Mouse (Mus musculus) heart, postnatal 0 days (tissue): ENCODE measurements at regions not wholly inside any gene's neighbourhood (a gene's known extent, or its start where the extent isn't known, plus 50 kb on each side); places are given as distances from the start of the nearest gene placed in this dataset.

Experiments
- CTCF ChIP-seq: IDR thresholded peaks from 2 replicates; pipeline ENCODE4 v1.5.1; 2016; ENCODE audit warnings: antibody characterized with exemption, control low read depth, low read depth
- EP300 ChIP-seq: IDR thresholded peaks from 2 replicates; pipeline ENCODE4 v1.6.1; 2016; ENCODE audit warnings: antibody characterized with exemption, low read depth

DNA sequence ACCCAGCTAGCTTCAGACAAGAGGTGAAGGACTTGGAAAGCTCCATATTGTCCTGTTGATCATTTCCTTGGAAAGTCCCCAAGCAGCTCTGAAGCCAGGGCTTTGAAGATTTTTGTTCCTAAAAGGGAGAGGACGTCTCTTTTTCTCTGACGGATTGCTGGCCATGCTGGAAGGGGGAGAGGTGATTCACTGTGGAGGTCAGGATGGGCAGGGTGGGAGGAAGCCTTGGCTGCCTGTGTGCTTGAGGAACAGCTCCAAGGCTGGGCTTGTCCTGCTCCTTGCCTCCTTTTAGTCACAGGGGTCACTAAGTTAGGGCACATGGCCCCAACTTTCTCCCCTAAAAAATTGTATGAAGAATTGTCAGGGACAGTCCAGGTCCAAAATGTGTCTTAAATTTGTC lies 125.8 kb downstream of the Scp2d1 start:
- TF ChIP-seq CTCF, result no peak
- TF ChIP-seq EP300, result no peak
